Mouse (Mus musculus): ENCODE results near the gene Ch25h. TPM values are rescaled to one million over a fixed set of nuclear protein-coding genes. Genes with fewer than 3 reads are reported as not detected.

Gene Ch25h
- polyA plus RNA-seq, 1 experiment from 2014 or later, result 4.6 TPM

DNA sequence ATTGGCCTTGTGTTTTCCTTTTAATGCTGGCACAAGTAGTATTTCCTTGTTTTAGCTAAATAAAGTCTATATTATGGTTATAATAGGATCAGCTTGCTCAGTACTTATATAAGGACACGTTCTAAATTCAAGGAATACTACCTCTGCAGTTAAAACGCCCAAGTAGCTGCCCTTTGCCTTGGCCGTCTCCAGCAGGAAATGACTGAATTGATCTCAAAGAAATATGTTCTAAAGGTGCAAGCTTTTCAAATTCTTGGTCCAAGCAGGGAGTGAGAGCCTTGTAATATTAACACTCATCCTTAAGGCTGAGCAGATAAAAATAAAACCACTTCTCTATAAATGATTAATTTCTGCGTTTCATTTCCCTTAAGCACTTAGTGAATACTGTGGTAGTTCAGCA, 45.1 kb upstream of the Ch25h start:
- Histone ChIP-seq H3K27me3 (ENCODE audit: control insufficient read depth, insufficient read depth, low read length) (no peaks in the 10 kb centered on the region), H3K9me3 (ENCODE audit: control insufficient read depth, low read length) (no peaks in the 10 kb centered on the region), H3K4me2 (replicated peaks; ENCODE audit: low read depth) (no peak overlapping the region), H3K27ac (replicated peaks) (no peak overlapping the region), H3K36me3 (ENCODE audit: control insufficient read depth, insufficient read depth, low read length) (no peaks in the 10 kb centered on the region), H3K9ac (ENCODE audit: low read length) (no peak overlapping the region), H3K4me1 (replicated peaks; ENCODE audit: control insufficient read depth, insufficient read depth) (no peaks in the 10 kb centered on the region), H3K4me3 (ENCODE audit: low read depth, low read length) (no peak overlapping the region)
- 74% methylated on average over 4 of the region's 4 CpGs for WGBS
- DNase-seq (ENCODE audit: low spot score) (no peak), ATAC-seq (ENCODE audit: low FRiP score, low TSS enrichment) (no peak)
- TF ChIP-seq CTCF (IDR thresholded peaks at IDR 0.05; ENCODE audit: low read depth), result no peak
- TF ChIP-seq EP300 (optimal IDR thresholded peaks at IDR 0.05), result no peak

DNA sequence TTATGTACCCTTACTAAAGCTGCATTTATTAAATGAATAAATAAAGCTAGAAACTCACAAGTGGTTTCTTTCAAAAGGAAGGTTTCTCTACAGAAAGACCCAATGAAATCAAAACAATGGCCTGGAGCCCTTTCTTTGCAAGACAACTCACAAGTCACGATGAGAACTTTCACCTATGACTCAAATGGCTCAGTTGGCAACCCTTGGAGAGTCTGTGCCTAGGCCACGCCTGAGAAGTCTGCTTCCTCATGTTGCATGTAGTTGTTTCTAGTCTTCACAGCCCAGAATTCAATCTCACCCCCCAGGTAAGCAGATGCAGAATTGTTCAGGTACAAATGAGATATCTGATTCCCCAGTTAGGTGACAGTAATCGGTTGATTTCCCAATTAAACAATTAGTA, 44.7 kb upstream of the Ch25h start:
- DNase-seq (ENCODE audit: low spot score), result no peak
- TF ChIP-seq CTCF (IDR thresholded peaks at IDR 0.05; ENCODE audit: low read depth), result no peak
- TF ChIP-seq EP300 (optimal IDR thresholded peaks at IDR 0.05), result no peak
- Histone ChIP-seq H3K27ac (replicated peaks) (no peak overlapping the region), H3K9ac (ENCODE audit: low read length) (no peak overlapping the region), H3K9me3 (ENCODE audit: control insufficient read depth, low read length) (no peaks in the 10 kb centered on the region), H3K27me3 (ENCODE audit: control insufficient read depth, insufficient read depth, low read length) (no peaks in the 10 kb centered on the region), H3K4me3 (ENCODE audit: low read depth, low read length) (no peak overlapping the region), H3K4me1 (replicated peaks; ENCODE audit: control insufficient read depth, insufficient read depth) (no peaks in the 10 kb centered on the region), H3K36me3 (ENCODE audit: control insufficient read depth, insufficient read depth, low read length) (no peaks in the 10 kb centered on the region), H3K4me2 (replicated peaks; ENCODE audit: low read depth) (no peak overlapping the region)
- whole genome bisulfite sequencing, result 69% methylated on average over 3 of the region's 3 CpGs
- ATAC-seq (ENCODE audit: low FRiP score, low TSS enrichment), result no peak

DNA sequence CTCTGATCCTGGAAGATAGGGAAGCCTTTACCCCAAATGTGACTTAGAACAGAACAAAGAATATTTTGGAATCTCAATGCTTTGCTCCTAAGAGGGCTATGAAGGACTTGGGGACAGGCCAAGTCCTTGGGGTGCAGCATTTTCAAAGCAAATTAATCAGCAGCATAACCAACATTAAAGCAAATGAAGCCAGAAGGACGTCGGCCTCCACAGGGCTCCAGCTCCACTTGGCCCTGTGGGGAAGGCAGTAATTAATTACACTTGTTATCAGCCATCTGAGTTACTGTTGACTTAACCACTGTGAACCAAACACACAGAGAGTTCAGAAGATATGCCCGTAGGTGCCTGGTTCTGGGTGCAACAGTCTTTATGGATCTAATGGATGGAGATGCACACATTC, 43.8 kb upstream of the Ch25h start:
- Histone ChIP-seq H3K4me3 (ENCODE audit: low read depth, low read length) (no peak overlapping the region), H3K4me2 (replicated peaks; ENCODE audit: low read depth) (no peak overlapping the region), H3K27me3 (ENCODE audit: control insufficient read depth, insufficient read depth, low read length) (no peaks in the 10 kb centered on the region), H3K36me3 (ENCODE audit: control insufficient read depth, insufficient read depth, low read length) (no peaks in the 10 kb centered on the region), H3K9ac (ENCODE audit: low read length) (no peak overlapping the region), H3K27ac (replicated peaks) (no peak overlapping the region), H3K9me3 (ENCODE audit: control insufficient read depth, low read length) (no peaks in the 10 kb centered on the region), H3K4me1 (replicated peaks; ENCODE audit: control insufficient read depth, insufficient read depth) (no peaks in the 10 kb centered on the region)
- no peak for TF ChIP-seq CTCF (IDR thresholded peaks at IDR 0.05; ENCODE audit: low read depth)
- no peak for TF ChIP-seq EP300 (optimal IDR thresholded peaks at IDR 0.05)
- WGBS, result 34% methylated on average over 3 of the region's 3 CpGs
- no peak for DNase-seq (ENCODE audit: low spot score)
- ATAC-seq (ENCODE audit: low FRiP score, low TSS enrichment), result peak; percentile 21; the same call in 1 of the 2 replicates

DNA sequence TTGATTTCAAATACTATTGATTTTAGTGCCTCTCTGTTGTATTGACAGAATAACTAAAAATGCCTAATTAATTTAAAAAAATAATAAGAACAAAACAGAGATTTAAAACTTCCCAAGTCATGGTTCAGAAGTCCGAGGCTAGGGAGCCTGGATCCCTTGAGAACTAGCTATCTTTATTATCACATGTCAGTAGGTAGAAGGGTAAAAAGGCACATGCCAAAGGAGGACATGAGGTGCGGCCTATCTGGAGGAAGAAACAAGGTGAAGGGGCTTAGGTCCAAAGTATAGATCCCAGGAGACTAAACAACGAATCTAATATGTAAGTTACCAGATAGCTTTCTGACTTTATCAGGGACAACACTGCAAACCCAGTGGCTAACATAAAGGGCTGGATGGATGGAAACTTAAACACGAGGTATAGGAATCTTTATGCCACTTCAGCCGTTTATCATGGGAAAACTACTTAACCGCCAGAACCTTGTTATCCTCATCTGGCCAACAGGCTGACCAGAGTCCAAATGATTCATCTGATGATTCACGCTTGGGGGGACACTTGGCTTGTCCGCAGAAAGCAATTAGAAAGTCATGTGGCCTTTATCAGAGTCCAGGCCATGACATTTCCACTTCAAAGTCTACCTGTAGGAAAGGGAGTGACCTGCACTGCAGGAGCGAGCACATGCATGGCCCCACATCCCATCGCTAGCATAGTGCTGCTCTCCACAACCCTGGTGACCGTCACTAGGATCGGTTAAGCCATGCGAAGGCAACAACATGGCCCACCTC, 43.0 kb upstream of the Ch25h start:
- Histone ChIP-seq H3K9ac (ENCODE audit: low read length) (no peak overlapping the region), H3K4me1 (replicated peaks; ENCODE audit: control insufficient read depth, insufficient read depth) (no peaks in the 10 kb centered on the region), H3K4me3 (ENCODE audit: low read depth, low read length) (no peak overlapping the region), H3K36me3 (ENCODE audit: control insufficient read depth, insufficient read depth, low read length) (no peaks in the 10 kb centered on the region), H3K27ac (replicated peaks) (no peak overlapping the region), H3K9me3 (ENCODE audit: control insufficient read depth, low read length) (no peaks in the 10 kb centered on the region), H3K4me2 (replicated peaks; ENCODE audit: low read depth) (no peak overlapping the region), H3K27me3 (ENCODE audit: control insufficient read depth, insufficient read depth, low read length) (no peaks in the 10 kb centered on the region)
- TF ChIP-seq EP300 (optimal IDR thresholded peaks at IDR 0.05) (no peak), CTCF (IDR thresholded peaks at IDR 0.05; ENCODE audit: low read depth) (no peak)
- peak; percentile 86 for ATAC-seq (ENCODE audit: low FRiP score, low TSS enrichment)
- peak; percentile 24 for DNase-seq (ENCODE audit: low spot score)
- 82% methylated on average over 13 of the region's 13 CpGs for WGBS

DNA sequence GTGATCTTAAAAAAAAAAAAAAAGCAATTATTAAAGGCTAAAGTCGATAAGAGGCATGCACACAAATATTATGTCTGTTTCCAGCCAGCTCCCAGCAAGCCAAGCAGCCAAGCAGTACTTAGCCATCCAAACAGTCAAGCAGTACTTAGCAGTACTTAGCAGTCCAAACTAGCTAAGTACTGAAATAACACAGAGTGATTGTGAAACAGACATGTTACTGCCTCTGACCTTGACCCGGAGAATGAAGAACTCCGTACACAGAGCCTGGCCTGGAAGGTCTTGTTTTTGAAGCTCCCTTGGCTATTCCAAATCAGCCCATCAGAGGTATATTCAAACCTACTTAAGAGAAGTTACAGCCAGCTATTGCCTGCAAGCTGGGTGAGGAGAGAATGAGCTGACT, 42.2 kb upstream of the Ch25h start:
- Histone ChIP-seq H3K4me1 (replicated peaks; ENCODE audit: control insufficient read depth, insufficient read depth) (no peaks in the 10 kb centered on the region), H3K9me3 (ENCODE audit: control insufficient read depth, low read length) (no peaks in the 10 kb centered on the region), H3K36me3 (ENCODE audit: control insufficient read depth, insufficient read depth, low read length) (no peaks in the 10 kb centered on the region), H3K9ac (ENCODE audit: low read length) (no peak overlapping the region), H3K27ac (replicated peaks) (no peak overlapping the region), H3K4me3 (ENCODE audit: low read depth, low read length) (no peak overlapping the region), H3K4me2 (replicated peaks; ENCODE audit: low read depth) (no peak overlapping the region), H3K27me3 (ENCODE audit: control insufficient read depth, insufficient read depth, low read length) (no peaks in the 10 kb centered on the region)
- 82% methylated on average over 3 of the region's 3 CpGs for whole genome bisulfite sequencing
- no peak for TF ChIP-seq CTCF (IDR thresholded peaks at IDR 0.05; ENCODE audit: low read depth)
- no peak for TF ChIP-seq EP300 (optimal IDR thresholded peaks at IDR 0.05)
- no peak for DNase-seq (ENCODE audit: low spot score)
- ATAC-seq (ENCODE audit: low FRiP score, low TSS enrichment), result no peak

DNA sequence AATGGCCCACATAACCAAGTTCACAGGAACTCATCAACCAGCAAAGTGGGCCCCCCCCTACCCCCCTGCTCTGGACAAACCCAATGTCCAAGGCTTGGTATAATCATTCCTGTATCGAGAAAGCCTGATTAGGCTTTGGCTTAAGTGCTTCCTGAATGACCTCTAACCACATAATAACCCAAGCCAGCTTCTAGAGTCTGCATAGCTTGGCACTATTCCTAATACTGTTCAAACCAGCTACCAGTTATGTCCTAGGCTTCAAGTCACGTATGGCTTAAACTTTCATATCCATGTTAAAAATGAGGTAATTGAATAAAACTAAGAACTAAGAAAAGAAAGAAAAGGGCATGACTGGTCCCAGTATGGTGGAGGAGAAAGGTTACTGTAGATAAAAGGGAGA, 41.4 kb upstream of the Ch25h start:
- DNase-seq (ENCODE audit: low spot score) (no peak), ATAC-seq (ENCODE audit: low FRiP score, low TSS enrichment) (no peak)
- H3K27me3 ChIP-seq (ENCODE audit: control insufficient read depth, insufficient read depth, low read length), result no peaks in the 10 kb centered on the region
- H3K4me3 ChIP-seq (ENCODE audit: low read depth, low read length), result no peak overlapping the region
- TF ChIP-seq EP300 (optimal IDR thresholded peaks at IDR 0.05) (no peak), CTCF (IDR thresholded peaks at IDR 0.05; ENCODE audit: low read depth) (no peak)
- no peak overlapping the region for H3K9ac ChIP-seq (ENCODE audit: low read length)
- H3K36me3 ChIP-seq (ENCODE audit: control insufficient read depth, insufficient read depth, low read length), result no peaks in the 10 kb centered on the region
- no peaks in the 10 kb centered on the region for H3K9me3 ChIP-seq (ENCODE audit: control insufficient read depth, low read length)
- WGBS, result 86% methylated on average over 2 of the region's 2 CpGs
- H3K4me1 ChIP-seq (replicated peaks; ENCODE audit: control insufficient read depth, insufficient read depth), result no peaks in the 10 kb centered on the region
- H3K4me2 ChIP-seq (replicated peaks; ENCODE audit: low read depth), result no peak overlapping the region
- no peak overlapping the region for H3K27ac ChIP-seq (replicated peaks)
